Mouse (Mus musculus) hematopoietic multipotent progenitor cell, adult 10-12 weeks (in vitro differentiated cells): ENCODE results near the gene Ankrd1. TPM values are rescaled to one million over a fixed set of nuclear protein-coding genes. Genes with fewer than 3 reads are reported as not detected.

Experiments
- polyA plus RNA-seq: library from polyadenylated mRNA; stranded (reverse); fragments of >175 nt; gene quantifications from 2 replicates; pipeline ENCODE4 v1.2.3, GENCODE M21; 2012; ENCODE audit warnings: low replicate concordance

Gene Ankrd1
- polyA plus RNA-seq: not detected in 2 replicates

GRCm38 (mm10) chr19:36119783-36120471, at the start of gene Ankrd1:
Gene Ankrd1, minus strand, starts transcription at chr19:36120099.

DNA sequence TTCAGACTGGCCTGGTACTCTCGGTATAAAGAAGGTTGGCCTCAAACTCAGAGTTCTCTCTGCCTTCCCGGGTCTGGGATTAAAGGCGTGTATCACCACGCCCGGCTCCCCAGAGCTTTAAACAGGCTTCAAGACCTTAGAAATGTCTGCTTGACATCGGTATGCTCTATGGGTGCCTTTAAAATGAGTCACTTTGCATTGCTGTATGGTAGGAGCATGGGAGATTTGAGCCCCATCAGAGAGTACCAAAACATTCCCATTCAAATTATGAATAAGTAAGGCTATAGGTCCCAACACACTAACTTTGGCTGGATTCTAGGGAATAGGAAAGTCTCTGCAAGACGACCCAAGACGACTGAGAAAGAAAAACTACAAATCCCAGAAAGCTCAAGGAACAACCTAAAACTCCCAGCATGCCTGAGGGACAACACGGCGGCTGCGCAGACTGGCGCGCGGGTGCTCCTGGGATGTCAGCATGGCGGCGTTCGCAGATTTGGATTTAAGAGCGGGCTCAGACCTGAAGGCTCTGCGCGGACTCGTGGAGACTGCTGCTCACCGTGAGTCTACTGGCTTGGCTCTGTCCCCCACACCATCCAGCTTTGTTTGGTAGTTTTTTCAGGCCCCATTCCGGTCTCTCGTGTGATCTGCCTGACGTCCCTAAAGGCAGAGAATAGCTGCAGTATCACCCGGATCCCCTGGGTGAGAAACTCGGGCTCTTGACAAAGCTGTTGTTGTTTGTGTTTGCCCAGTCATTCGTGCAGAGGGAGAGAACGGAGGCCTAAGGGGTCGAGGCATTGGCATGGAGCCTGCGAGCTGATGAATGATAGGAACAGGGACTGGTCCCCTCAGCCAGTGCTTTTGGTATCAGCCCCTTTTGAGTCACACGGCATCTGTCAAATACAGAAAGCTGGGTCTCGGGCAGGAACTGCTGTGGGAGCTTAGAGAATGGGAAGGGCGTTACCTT, 36.4 kb downstream of the Ankrd1 start, which contains the start of gene Rpp30:
TSS of gene Rpp30 (plus strand) at position 455 of the 964 bp plus-strand sequence.

Other genes starting within 250 kb of the Ankrd1 start
- gene Htr7, start 62.6 kb downstream of the Ankrd1 start, polyA plus RNA-seq: 0.21 and 0.91 TPM in 2 replicates
- gene Rpp30, start 36.4 kb downstream of the Ankrd1 start, polyA plus RNA-seq: 0.40 and 1.7 TPM in 2 replicates
- gene Pcgf5, start 228.2 kb upstream of the Ankrd1 start, polyA plus RNA-seq: 3.1 and 3.5 TPM in 2 replicates